Mouse (Mus musculus): ENCODE data around the gene Fam169b.

Fam169b gene

DNA sequence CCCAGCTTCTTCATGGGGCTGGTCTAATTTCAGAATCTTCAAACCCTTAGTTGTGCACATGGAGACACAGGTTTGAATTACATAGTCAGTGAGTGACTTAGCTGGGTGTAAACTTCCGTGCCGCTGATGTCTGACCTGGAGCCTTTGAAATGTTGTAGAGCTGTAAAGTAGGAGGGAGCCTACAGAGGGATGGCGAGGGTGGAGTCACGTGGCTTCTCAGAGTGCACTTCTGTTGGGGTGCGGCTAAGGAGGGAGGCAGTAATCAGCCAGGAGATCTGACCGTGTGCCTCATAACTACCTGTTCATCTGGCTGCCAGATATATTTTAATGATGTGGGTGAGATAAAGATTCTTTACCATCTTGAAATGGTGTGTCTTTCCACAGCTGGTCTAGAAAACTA, 49.4 kb downstream of the Fam169b start:
- DNase-seq: peak; percentile 27 to 39

- DNase-seq: no peak
These were observed 52.6 kb downstream of the Fam169b start for GRCm38 (mm10) chr7:68326190-68326722.

DNA sequence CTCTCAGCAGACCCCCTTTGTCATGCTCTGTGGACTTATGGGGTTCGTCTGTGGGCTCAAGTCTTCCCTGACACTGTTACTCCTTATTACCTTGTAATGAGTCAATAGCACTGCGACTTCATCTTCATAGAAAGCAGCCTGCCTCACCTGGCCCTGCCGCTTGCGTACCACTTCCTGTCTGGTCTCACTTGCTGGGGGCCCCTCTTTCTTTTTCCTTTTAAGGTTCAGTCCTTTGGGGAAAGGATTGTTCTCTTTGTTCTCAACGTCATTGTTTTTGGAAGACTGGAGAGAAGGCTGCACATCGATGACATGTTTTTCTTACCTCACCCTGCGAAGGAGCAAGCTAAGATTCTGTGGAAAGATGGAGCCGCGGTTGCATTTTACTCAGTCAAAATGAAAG, 55.4 kb downstream of the Fam169b start:
- DNase-seq: no peak

GRCm38 (mm10) chr7:68332799-68333198, 59.2 kb downstream of the Fam169b start:
- DNase-seq: no peak

GRCm38 (mm10) chr7:68337080-68337781, 63.6 kb downstream of the Fam169b start:
- DNase-seq: no peak

DNA sequence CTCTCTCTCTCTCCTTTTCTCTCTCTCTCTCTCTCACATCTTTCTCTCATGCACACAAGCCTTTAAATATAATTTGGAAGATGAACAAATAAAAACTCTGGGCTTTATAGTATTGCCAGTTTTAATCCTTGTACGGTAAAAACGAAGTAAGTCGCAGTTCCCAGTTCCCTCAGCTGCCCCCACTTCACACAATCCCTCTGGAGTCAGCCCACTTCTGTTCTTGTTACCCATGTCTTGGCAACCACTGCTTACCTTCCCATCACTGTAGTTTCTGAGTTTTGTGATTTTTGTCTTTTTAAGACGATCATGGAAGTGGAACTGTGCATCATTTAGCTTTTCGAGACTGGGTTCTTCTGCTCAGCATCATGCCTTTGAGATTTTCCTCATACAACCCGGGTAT, 65.0 kb downstream of the Fam169b start:
- no peak for DNase-seq

DNA sequence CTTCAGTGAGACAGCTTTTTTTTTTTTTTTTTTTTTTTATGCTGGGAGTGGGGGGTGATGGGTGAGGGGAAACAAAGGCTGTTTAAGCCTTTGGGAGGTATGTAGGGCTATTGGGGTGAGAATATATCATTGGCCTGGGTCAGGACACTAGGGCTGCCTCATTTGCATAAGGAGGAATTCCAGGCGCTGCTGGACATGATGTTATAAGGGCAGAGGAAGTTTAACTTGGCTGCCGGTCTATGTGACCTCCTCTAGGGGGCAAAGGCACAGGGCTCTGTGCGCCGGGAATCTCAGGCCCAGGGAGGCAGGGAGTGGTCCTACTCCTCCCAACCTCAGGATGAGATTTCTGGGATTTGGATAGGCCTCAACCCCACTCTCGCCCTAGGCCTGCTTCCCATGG, 70.9 kb downstream of the Fam169b start:
- DNase-seq: no peak

- no peak for DNase-seq
These were observed 72.3 kb downstream of the Fam169b start for GRCm38 (mm10) chr7:68345963-68346362.

GRCm38 (mm10) chr7:68355325-68356076, 81.9 kb downstream of the Fam169b start:
- no peak for DNase-seq

DNA sequence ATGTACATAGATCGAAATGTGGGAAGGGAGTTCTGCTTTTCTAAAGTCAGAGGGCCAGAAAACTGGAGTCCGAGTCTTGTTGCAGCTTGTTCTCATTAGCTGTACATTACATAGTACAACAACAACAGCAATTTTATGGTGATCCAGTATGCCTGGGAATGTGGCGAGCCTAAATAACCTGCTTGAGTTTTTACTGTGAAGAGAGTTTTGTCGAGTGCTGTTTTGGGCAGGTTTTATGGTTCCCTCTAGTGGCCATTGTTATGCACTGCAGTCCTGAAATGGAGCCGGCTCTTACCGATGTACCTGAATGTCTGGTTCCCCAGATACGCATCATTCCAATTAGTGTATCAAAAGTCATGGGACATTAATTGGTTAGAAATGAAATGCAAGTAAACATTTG, 83.8 kb downstream of the Fam169b start:
- DNase-seq: peak; percentile 38 to 50

GRCm38 (mm10) chr7:68362609-68363008, 89.0 kb downstream of the Fam169b start:
- DNase-seq: no peak

- peak; percentile 11 to 32 for DNase-seq
These were observed 92.1 kb downstream of the Fam169b start for GRCm38 (mm10) chr7:68365711-68366110.

DNA sequence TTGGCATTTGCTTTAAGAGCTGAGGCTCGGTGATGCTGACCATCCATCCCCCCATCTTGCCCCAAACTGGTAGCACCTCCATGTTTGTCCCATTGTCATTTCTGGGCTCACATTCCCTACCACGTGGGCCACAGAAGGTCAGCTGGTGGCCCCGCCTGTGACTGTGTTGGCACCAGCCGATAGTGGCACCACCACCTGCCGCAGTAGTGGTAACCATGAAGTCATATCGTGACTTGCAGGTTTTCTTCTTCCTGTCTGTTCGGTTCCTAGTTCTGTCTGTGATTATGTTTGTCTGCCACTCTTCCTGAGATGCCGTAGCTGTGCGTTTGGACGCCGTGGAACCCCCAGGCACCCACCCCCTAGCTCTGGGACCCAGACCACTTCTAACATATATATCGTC, 95.3 kb downstream of the Fam169b start:
- no peak for DNase-seq

DNA sequence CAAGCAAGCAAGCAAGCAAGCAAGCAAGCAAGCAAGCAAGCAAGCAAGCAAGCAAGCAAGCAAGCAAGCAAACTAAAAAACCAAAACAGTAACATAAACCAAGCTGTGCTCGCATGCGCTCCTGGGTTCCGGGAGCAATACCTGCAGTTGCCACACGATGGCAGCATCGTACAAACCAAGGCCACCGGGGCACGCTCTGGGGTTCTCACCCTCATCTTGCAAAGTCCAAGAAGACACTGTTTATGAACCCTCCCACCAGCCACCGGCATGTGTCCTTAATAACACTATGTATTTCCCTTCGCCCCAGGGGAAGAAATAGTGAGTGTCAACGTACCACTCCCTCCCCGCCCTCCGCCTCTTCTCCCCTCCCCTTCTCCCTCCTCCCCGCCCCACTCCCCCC, 96.1 kb downstream of the Fam169b start:
- peak; percentile 47 to 48 for DNase-seq

- DNase-seq: peak; percentile 20 to 43
These were observed 100.6 kb downstream of the Fam169b start for GRCm38 (mm10) chr7:68374109-68374857.

GRCm38 (mm10) chr7:68382187-68382586, 108.5 kb downstream of the Fam169b start:
- no peak for DNase-seq

GRCm38 (mm10) chr7:68386767-68387166, 113.1 kb downstream of the Fam169b start:
- DNase-seq: no peak

GRCm38 (mm10) chr7:68395707-68396333, 122.2 kb downstream of the Fam169b start:
- DNase-seq: no peak

DNA sequence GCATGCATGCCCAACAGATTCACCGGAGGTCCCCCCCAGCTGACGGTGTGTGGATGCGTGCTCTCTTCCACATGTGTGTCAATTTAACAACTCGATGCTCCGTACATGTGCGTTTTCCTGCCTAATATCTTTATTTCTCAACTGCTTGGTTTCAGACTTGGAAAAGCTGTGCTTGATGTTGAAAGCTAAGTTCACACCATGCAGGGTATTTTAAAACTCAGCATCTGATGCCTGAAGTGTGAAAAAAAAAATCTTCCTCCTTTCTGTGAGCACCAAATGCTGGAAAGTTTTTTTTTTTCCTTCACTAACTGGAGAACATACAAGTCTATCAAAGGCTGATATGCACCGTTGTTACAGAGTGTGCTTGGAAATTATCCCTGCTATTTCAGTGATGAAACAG, 126.9 kb downstream of the Fam169b start:
- no peak for DNase-seq

DNA sequence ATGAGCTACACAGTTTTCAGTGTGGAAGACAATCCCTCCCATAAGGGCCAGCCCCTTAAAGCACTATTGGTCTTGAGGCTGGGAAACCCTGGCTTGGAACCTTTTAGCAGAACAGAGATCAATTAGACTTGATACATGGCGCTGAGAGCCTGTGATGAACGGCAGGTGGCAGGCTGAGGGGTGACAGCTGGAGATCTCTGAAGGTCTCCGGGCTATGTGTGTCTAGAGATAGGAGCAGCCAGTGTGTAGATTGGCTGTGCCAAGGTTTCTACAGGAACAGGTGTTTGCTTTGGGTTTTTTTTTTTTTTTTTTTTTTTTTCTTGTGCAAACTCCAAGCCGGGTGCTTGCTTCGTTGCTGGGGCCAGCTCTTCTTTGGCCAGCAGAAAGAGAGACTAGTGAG, 135.0 kb downstream of the Fam169b start:
- DNase-seq: peak in 1 of 2 experiments; percentile 3

Data from lung, adult 18-20 months (tissue).